Mouse (Mus musculus) lung, postnatal 25 days (tissue): ENCODE measurements around the gene Clmn.
A peak's percentile ranks its signal among the peaks of the same experiment; 100 is the strongest.
"Not testable (repeated sequence)": the region's sequence is repeated elsewhere in the genome, so short reads cannot be mapped to it uniquely, and the experiment has no call there.

Experiments
- DNase-seq: peaks from one replicate; pipeline ENCODE4 v3.0.0; 2022; ENCODE audit warnings: low spot score

Clmn gene

GRCm38 (mm10) chr12:104751814-104752765, 112.8 kb downstream of the Clmn start, which contains the start of gene Dicer1:
Dicer1 (minus strand) TSS chr12:104751952.
- DNase-seq, result peak; percentile 97

- no peak for DNase-seq
Measured at GRCm38 (mm10) chr12:104751331-104751813, 113.5 kb downstream of the Clmn start.

- DNase-seq, result no peak
Measured at GRCm38 (mm10) chr12:104748946-104749345, 115.9 kb downstream of the Clmn start.

GRCm38 (mm10) chr12:104747252-104747651, 117.6 kb downstream of the Clmn start:
- no peak for DNase-seq

- no peak for DNase-seq
Measured at GRCm38 (mm10) chr12:104746601-104747000, 118.3 kb downstream of the Clmn start.

- DNase-seq, result no peak
Measured at GRCm38 (mm10) chr12:104743687-104744086, 121.2 kb downstream of the Clmn start.

GRCm38 (mm10) chr12:104742247-104742646, 122.6 kb downstream of the Clmn start:
- DNase-seq, result no peak

GRCm38 (mm10) chr12:104740841-104741787, 123.8 kb downstream of the Clmn start:
- DNase-seq, result no peak

- DNase-seq, result no peak
Measured at GRCm38 (mm10) chr12:104738931-104739330, 125.9 kb downstream of the Clmn start.

- no peak for DNase-seq
Measured at GRCm38 (mm10) chr12:104738446-104738845, 126.4 kb downstream of the Clmn start.

- no peak for DNase-seq
Measured at GRCm38 (mm10) chr12:104737666-104738065, 127.2 kb downstream of the Clmn start.

- DNase-seq, result no peak
Measured at GRCm38 (mm10) chr12:104735993-104736395, 128.9 kb downstream of the Clmn start.

GRCm38 (mm10) chr12:104733165-104733564, 131.7 kb downstream of the Clmn start:
- DNase-seq, result no peak

GRCm38 (mm10) chr12:104731782-104732181, 133.1 kb downstream of the Clmn start:
- no peak for DNase-seq

GRCm38 (mm10) chr12:104726436-104726835, 138.4 kb downstream of the Clmn start:
- not testable (repeated sequence) for DNase-seq

- DNase-seq, result peak; percentile 57
Measured at GRCm38 (mm10) chr12:104722056-104722455, 142.8 kb downstream of the Clmn start.

GRCm38 (mm10) chr12:104721011-104721410, 143.9 kb downstream of the Clmn start:
- DNase-seq, result no peak

GRCm38 (mm10) chr12:104718956-104719355, 145.9 kb downstream of the Clmn start:
- DNase-seq, result no peak

- no peak for DNase-seq
Measured at GRCm38 (mm10) chr12:104716409-104716808, 148.5 kb downstream of the Clmn start.

- no peak for DNase-seq
Measured at GRCm38 (mm10) chr12:104715453-104715852, 149.4 kb downstream of the Clmn start.
